Mouse (Mus musculus) megakaryocyte-erythroid progenitor cell, adult 5 weeks (primary cell): ENCODE measurements around the gene Hmgb4. TPM values are rescaled to one million over a fixed set of nuclear protein-coding genes. Genes with fewer than 3 reads are reported as not detected.

Experiments
- polyA plus RNA-seq: library from polyadenylated mRNA; stranded (reverse); fragments of >175 nt; gene quantifications from 2 replicates; pipeline ENCODE4 v1.2.3, GENCODE M21; 2012

Gene Hmgb4
- polyA plus RNA-seq, result not detected in 2 replicates

GRCm38 (mm10) chr4:128260907-128261560 is at the start of gene Hmgb4:
Gene Hmgb4, minus strand, starts transcription at chr4:128260957.

